Mouse (Mus musculus): ENCODE measurements at regions not wholly inside any gene's neighbourhood (a gene's known extent, or its start where the extent isn't known, plus 50 kb on each side); places are given as distances from the start of the nearest gene placed in this dataset.
"Not testable (repeated sequence)": the region's sequence is repeated elsewhere in the genome, so short reads cannot be mapped to it uniquely, and the experiment has no call there.

DNA sequence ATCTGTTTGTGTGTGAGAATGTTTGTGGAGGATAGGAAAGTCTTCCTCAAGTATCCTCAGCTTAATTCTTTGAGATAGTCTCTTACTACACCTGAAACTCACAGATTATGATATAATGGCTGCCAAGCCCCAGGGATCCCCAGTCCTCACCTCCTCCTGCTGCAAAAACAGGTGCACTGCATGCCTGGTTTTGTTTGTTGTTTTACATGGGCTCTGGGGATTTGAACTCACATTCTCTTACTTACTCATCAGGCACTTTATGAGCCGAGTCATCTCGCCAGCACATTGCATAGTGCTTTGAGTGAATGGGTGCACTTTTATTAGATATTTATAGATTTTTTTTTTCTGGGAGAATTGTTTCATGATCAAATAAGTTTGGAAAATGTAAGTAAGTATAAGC, 56.3 kb downstream of the Mterf1b start:
- DNase-seq (ENCODE audit: low spot score), result no peak

DNA sequence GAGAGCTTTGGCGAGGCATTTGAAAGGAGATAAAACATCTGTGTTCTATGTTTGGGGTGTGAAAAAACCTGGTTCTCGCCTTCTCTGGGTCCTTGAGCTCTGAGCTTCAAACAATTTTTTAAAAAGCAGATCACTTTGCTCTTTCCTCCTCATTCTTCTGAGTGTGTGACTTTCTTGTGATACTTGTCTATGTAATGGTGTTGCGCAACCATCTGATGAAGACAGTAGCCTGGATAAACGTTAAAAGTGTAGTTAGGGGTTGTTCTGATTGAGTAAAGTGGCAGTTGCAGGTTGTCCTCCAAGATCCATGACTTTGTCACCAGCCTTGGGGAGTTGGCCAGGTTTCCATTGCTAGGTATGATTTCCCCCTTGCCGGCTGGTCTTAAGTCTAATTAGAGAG, 62.1 kb downstream of the Mterf1b start:
- DNase-seq (ENCODE audit: low spot score), result not testable (repeated sequence)

DNA sequence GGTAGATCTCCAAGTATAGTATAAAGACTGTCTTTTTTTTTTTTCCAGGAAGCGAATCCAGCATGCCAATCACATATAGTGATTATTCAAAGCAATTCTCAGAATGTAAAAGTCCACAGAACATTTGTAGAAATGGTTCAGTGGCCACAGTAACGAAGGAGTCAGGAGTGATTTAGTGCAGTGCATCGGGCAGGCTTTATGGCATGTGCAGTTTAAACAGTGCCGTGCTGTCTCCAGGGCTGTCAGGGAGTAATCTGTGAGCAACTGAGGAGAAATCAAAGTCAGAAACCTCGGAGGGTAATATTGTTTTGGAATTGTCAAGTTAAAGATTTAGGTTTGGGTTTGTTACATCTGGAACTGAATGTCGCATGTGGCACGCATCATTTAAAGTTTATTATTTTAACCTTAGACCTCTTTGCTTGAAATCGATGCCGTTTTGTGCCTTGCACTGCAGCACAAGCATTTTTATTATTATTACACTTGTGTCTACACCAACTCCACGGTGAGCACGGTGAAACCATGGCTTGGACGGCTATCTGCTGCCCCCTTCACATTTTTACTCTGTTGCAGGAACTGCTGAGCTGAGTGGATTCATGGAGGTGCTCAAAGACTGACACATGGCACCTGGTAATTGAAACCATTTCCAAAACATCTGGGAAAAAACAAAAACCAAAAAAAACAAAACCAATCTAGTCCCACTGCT, 65.0 kb downstream of the Mterf1b start:
- DNase-seq (ENCODE audit: low spot score), result no peak

DNA sequence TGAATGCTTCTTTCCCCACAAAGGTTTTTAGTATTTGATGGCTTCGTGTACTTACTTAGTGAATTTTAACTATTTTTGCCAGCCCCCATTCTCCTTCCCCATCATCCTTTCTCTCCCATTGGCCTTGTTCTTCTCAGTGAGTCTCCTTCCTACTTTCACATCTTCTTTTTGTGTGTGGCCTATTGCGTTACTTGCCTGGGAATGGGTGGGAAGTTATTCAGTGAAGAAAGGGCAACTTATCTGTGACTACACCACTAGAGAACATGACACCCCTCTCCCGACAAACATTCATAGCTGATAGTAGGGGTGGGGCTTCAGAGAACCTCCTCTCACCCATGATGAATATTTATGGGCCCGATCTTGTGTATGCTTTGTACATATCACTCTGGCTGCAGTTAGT, 67.1 kb downstream of the Mterf1b start:
- DNase-seq (ENCODE audit: low spot score), result no peak

DNA sequence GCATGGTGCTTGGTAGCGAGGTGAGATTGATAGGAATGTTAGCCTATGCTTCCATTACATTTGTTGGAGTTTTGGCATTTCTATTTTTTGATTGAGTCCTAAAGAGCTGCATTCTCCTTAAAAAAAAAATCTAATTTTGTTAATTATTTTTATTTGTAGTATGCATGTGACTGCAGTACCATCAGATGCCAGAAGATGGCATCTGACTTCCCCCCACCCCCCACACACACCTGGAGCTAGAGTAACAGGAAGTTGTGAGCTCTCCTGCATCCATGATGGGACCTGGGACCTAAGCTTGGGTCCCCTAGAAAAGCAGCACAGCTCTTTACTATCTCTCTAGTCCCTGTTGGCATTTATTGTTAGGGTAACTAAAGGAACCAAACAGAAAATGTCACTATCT, 70.5 kb downstream of the Mterf1b start:
- DNase-seq (ENCODE audit: low spot score), result no peak

DNA sequence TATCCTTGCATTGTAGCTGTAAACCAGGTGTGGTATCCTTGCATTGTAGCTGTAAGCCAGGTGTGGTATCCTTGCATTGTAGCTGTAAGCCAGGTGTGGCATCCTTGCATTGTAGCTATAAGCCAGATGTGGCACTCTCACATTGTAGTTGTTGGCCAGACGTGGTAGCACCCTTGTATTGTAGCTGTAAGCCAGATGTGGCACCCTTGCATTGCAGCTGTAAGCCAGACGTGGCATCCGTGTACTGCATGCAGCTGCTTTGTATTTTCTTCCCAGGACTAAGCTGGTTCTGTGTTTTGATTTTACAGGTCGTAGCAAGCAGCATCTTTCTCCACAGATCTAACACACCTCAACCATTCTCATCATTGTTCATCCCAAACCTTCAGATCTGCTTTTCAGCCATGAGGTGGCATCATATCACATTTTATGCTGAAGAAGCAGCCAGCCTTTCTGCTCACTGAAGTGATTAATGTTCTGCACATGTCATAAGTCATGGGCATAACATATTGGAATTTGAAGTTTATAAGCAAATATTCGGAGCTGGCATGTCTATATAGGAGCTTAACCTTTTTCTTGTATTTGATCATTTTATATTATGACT, 71.5 kb downstream of the Mterf1b start:
- no peak for DNase-seq (ENCODE audit: low spot score)

DNA sequence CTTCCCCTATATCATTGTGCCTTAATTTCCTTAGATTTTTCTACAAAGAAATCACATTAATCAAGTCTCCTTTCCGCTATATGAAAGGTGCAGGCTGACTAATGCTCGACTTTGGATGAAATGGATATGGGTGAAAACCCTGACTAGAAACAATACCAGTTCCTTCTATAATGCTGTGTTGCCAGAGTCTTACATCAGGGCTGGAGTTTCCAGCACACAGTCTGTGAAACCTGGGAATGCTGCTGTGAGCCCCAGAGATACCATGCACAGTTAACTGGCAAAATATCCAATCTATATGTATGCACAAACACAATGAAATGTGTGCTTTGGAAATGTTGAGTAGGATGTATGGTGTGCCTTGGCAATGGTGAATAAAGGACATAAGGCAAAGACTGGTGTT, 75.5 kb downstream of the Mterf1b start:
- DNase-seq (ENCODE audit: low spot score), result no peak

DNA sequence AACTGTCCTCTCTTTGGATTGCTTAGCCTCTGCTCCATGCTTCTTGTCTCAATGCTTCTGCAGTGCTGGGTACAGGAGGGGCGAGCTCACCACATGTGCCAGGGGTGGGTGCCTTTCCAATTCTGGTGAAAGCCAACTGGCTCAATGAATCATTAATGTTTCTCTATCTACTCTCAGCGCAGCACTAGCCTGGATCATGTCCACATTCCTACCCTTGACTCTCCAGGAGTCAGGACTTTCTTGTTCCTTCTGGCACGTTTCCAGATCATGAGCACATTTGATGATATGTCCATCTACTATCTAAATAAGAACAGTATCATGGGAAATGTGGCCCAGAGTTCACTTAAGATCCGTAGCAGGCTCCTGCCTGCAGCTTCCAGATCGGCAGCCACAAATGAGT, 80.8 kb downstream of the Mterf1b start:
- DNase-seq (ENCODE audit: low spot score), result peak; percentile 6

DNA sequence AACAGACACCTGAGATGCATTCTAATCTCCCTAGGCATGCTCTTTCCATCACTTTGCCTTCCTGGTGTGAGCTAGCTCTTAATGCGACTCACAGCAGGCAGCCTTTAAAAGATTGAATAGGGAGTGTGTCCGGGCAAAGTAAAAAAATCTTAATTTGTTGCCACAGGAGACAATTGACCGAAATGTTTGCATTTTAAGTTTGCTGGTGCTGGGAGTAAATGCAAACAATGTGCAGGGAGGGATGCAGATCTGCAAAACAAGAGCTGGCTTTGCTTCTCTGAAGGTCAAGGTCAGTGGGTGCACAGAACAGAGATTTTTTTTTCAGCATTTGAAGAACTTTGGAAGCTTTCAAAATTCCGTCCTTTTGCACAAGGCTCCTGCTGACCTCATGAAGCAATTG, 111.4 kb downstream of the Mterf1b start:
- DNase-seq (ENCODE audit: low spot score), result no peak

DNA sequence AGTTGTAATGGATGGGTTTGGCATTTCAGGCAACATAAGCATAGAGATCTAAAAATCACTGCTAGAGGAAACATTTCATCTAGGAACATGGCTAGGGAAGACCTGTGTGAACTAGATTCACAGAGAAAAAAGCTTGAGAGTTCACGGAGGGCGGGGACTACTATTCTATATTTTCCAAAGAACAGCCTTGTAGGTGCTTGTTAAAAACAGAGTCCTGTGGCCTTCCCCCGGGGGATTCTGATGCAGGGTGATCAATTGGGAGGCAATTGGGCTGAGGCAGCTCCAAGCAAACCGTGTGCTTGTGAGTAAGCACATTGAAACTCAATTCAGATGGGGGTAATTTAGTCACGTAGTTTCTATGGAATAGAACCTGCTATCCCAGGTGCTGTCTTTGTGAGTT, 112.0 kb downstream of the Mterf1b start:
- no peak for DNase-seq (ENCODE audit: low spot score)

DNA sequence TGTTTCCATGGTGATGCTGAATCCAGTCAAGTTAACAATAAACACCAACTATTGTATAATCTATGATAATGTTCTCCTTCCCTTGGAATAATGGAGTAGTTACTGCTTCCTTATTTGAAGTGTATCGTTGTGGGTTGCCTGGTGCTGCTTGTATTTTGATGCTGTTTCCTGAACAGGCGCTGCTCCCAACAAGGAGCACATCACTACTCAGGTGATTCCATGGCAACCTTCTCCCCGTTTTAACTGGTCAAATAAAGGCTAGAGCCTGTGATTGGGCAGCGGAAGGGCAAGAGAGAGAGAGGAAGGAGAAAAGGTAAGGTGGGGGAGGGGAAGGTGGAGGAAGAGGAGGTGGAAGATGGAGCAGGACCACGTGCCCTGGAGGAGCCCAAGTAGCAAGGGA, 116.3 kb downstream of the Mterf1b start:
- no peak for DNase-seq (ENCODE audit: low spot score)

DNA sequence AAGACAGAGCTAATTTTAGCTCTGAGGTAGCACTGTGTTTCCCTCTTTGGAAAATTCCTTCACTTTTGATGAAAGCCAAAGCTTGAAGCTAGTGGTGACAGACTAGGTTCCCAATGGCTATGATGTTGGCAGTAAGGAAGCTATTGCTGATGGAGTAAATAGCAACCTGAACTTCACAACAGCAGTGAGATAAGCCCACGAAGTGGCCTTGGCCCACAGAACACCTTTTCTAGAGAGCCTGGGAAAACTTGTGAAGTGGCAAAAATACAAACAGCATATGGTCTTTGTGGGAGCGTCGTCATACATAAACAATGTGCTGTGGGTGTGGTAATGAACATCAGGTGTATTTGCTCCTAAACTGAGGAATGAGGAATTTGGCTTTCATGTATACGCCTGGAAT, 119.0 kb downstream of the Mterf1b start:
- no peak for DNase-seq (ENCODE audit: low spot score)

DNA sequence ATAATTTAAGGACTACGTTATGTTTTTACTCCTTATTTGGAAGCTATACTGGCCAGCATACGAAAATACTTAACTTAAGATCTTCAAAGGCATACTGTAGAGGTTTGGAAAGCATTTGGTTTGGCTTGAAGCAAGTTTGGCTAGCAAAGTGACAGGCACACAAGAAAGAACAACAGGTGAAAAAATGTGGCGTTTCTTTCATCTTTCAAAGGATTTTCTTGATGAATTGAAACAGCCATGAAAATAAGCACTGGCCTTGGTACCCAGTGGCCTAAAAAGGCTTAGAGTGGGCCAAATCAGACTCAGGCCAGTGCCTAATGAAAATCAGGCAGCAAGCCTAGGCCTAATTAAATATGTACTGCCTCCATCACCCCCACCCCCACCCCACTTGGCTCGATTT, 119.4 kb downstream of the Mterf1b start:
- DNase-seq (ENCODE audit: low spot score), result no peak

DNA sequence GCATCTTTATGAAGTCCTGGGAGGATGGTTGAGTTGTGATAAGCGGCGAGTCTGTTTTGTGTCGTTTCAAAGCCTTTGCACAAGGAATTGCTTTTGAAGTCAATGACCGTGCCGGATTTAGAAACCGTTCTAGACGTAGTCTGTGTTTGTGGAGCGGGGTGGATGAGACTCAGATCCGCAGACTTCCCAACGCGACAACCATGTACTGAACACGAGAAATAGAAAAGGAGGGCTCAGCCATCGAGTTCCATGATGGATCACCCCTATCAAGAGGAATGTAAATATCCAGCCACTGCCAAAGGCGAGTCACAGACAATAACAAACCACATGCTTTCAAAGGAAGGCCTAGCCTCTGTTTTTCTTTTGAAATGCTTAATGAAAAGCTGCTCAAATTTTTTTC, 120.5 kb downstream of the Mterf1b start:
- peak; percentile 39 for DNase-seq (ENCODE audit: low spot score)

DNA sequence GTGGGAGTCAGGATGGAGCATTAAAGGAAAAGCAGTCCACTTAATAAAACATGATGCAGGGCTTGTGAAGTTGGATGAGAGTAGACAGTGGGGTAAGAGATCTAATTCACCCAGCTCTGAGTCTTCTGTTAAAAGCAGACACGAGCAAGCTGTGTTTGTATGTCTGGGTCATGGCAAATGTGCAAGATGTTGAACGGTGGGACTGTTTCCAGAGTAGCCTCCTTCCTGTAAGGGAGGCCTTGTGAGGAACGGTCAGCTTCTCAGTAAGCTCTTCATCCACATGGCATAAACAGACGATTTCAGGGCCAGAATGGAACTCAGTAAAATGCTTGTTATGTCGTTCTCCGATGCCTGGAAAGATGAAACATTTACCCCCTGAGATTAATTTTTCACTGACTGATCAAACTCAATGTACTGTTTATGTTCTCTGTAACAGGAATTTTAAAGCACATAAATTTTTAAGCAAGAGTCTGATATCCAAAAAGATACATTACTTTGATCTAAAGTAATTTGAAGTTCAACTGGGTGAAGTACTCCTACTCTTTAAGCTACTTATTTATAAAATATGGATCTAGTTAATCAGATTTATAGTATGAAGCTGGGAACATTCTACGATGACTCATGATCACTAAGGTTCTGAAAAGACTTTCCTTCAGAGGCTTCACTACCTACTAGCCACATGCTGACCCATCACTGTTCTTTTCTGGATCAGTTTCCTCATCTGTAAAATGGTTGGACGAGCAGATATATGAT, 130.6 kb downstream of the Mterf1b start:
- peak; percentile 70 for DNase-seq (ENCODE audit: low spot score)

DNA sequence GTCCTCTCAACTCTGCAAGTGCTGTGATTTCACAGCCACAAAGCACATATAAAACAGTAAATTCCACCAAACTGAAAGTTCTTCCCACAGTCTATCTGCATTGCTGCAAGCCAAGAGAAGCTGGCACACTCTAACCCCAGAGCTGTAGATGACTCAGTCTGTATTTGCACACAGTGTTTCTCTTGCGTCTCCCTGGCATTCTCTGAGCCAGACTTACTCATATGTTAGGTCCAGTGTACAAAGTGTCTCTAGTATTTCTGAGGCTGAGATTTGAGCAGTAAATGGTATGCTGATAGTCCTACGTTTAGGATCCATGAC, 131.2 kb downstream of the Mterf1b start:
- peak; percentile 48 for DNase-seq (ENCODE audit: low spot score)

DNA sequence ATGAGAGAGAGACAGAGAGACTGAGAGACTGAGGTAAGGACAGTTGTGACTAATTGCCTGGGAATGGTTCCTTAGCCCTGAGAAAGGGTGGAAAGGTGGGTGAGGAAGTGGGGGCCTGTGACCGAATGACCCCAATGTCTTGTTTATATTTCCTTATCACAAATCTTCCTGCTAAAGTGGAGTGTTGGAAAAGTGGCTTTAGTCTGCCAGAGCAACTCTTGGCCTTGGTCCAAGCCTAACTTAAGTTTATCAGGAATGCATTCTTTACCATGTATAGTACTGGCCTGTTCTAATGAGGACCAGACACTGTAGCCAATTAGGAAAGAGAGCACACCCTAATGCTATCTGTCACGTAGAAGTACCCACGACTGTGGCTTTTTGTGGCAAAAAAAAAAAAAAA, 133.6 kb downstream of the Mterf1b start:
- DNase-seq (ENCODE audit: low spot score), result no peak

DNA sequence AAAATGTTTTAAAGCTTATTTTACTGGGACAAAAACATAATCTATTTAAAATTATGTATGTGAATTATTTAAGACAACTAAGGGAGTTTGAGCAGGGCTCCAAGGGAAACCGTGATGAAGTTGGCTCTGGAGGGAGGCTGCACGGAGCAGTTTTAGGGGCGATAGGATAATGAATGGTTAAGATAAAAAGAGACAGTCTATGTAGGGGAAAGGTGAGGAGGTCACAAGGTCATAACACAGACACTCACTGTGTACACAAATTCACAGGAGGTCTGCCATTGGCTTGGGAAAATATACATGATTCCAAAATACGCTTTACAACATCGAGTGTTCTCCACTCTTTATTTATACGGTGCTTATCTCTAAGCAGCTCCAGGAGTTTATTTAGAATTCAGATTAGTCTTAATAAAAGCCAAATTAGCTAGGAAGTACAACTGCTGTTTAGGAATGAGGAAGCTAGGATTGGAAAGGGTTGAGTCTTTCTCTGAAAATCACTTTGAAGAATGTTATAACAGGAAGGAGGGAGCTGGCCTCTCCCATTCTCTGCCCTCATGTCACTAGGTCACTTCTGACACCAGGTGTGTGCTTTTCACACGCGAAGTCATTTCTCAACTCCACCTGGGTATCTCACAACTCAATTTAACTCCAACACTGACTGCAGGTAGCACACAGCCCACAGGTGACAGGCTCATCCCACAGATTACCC, 134.3 kb downstream of the Mterf1b start:
- DNase-seq (ENCODE audit: low spot score), result no peak

DNA sequence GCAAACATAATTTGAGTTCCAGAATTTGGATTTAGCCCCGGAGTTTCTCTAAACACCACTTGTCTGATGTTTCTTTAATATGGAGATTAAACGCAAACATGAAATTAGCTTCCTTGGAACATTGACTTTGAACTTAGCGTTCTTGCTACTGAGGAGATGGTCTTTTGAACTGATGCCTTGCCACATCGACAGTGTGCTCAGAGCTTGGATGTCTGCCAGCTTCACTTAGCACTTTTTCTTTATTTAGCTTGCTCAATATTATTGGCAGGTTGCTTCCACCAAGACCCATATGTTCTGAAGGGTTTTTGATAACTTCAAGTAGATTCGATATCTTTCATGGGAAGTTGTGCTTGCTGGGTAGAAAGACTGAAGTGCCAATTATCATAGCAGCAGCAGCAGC, 143.5 kb downstream of the Mterf1b start:
- DNase-seq (ENCODE audit: low spot score), result no peak

DNA sequence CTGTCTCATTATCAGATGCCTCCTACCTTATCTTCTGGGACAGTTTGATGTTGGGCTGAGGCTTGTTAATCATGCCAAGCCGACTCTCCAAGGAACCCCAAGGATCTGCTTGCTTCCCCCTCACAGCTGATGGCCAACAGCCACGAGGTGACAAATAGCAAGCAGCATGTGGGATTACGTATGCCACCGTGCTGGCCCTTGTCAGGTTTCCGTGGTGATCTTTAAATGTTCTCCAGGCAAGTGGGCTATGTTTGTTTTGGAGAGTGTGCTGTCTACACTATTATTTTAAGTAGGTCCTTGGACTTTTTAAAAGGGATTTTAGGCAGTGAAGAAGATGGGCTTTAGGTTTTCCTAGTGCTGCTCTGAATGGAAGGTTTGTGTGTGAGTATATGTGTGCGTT, 149.8 kb downstream of the Mterf1b start:
- DNase-seq (ENCODE audit: low spot score), result no peak

DNA sequence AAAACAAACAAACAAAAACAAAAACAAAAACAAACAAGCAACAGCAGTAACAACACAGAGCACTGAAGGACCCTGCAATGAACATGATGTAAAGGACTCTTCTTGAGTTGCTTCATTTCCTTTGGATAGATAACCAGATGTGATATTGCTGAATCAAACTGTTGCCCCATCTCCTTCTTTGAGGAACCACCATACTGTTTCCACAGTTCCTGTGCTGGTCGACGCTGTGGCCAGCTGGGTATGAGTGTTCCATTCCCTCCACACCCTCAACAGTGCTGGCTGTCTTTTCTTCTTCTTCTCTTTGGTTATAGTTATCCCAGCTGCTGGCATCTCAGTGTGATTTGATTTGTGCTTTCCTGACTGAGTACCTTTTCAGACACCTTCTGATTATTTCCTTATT, 152.3 kb downstream of the Mterf1b start:
- no peak for DNase-seq (ENCODE audit: low spot score)

DNA sequence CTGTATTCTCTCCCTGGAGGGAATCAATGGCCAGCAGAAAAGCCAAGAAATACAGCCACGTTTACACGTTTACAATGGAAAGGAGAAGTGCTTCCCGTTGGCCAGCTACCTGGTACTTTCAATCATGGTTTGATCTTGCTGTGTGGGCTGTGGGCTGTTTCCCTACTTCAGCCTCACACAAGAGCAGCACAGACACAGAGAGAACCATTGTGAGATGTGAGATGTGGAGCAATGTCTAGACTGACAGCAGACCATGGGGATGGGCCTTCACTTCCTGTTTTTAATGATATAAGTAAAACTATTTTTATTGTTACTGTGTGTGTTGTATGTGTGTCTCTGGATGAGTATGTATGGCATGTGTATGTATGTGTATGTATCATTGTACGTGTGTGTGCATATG, 156.2 kb downstream of the Mterf1b start:
- DNase-seq (ENCODE audit: low spot score), result no peak

DNA sequence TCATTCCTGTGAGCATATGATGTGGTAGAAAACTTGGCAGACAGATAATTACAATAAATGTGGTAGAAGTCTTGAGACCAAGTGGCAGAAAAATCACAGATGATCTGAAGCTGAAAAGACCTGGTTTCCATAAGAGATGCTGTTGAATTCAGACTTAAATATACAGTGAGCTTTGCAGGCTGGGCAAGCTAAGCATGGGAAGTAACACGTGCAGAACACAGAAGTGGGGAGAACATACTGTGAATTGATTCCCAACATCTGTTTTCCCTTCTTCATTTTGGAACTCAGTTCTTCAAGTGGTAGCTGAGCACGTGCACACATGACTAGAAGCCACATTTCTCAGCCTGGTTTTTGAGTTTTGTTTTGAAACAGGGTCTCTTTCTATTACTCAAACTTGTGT, 157.8 kb downstream of the Mterf1b start:
- no peak for DNase-seq (ENCODE audit: low spot score)
